Mouse (Mus musculus): ENCODE measurements at regions not wholly inside any gene's neighbourhood (a gene's known extent, or its start where the extent isn't known, plus 50 kb on each side); places are given as distances from the start of the nearest gene placed in this dataset.
"Not testable (repeated sequence)": the region's sequence is repeated elsewhere in the genome, so short reads cannot be mapped to it uniquely, and the experiment has no call there.

GRCm38 (mm10) chr17:49291636-49292035 lies 136.5 kb upstream of the Mocs1 start:
- 70% methylated on average over 3 of the region's 3 CpGs for WGBS

GRCm38 (mm10) chr17:49304461-49304860 lies 123.7 kb upstream of the Mocs1 start:
- Histone ChIP-seq H3K9me3 (no peaks in the 10 kb centered on the region), H3K4me1 (peaks cover 4% of the 10 kb centered on the region; the same call in 1 of the 2 replicates), H3K4me2 (replicated peaks) (no peak overlapping the region), H3K9ac (replicated peaks) (no peak overlapping the region), H3K27me3 (no peaks in the 10 kb centered on the region), H3K36me3 (no peaks in the 10 kb centered on the region), H3K27ac (replicated peaks) (no peak overlapping the region), H3K4me3 (no peak overlapping the region)
- ATAC-seq (replicated peaks) = no peak
- WGBS = 38% methylated on average over 3 of the region's 3 CpGs

More at GRCm38 (mm10) chr17:49291636-49292035, 136.5 kb upstream of the Mocs1 start:
- no peaks in the 10 kb centered on the region for H3K4me1 ChIP-seq
- no peak overlapping the region for H3K27ac ChIP-seq (replicated peaks)
- H3K36me3 ChIP-seq = no peaks in the 10 kb centered on the region
- H3K4me2 ChIP-seq (replicated peaks) = no peak overlapping the region
- no peak for ATAC-seq (replicated peaks)
- no peaks in the 10 kb centered on the region for H3K27me3 ChIP-seq
- no peak overlapping the region for H3K9ac ChIP-seq (replicated peaks)
- no peak overlapping the region for H3K4me3 ChIP-seq
- H3K9me3 ChIP-seq = no peaks in the 10 kb centered on the region

- Histone ChIP-seq H3K27me3 (no peaks in the 10 kb centered on the region), H3K36me3 (no peaks in the 10 kb centered on the region), H3K4me1 (peaks cover 6% of the 10 kb centered on the region; the same call in 1 of the 2 replicates), H3K4me3 (no peak overlapping the region), H3K27ac (replicated peaks) (no peak overlapping the region), H3K9ac (replicated peaks) (no peak overlapping the region), H3K9me3 (no peaks in the 10 kb centered on the region), H3K4me2 (replicated peaks) (no peak overlapping the region)
- WGBS = 85% methylated on average over 6 of the region's 6 CpGs
- ATAC-seq (replicated peaks) = no peak
These were observed 123.0 kb upstream of the Mocs1 start for GRCm38 (mm10) chr17:49305116-49305515.

GRCm38 (mm10) chr17:49309079-49309478 lies 119.1 kb upstream of the Mocs1 start:
- Histone ChIP-seq H3K4me1 (peaks cover 6% of the 10 kb centered on the region; the same call in 1 of the 2 replicates), H3K27me3 (no peaks in the 10 kb centered on the region), H3K9ac (replicated peaks) (no peak overlapping the region), H3K36me3 (no peaks in the 10 kb centered on the region), H3K27ac (replicated peaks) (peak overlapping the region; percentile 57), H3K4me3 (peak overlapping the region; percentile 27), H3K4me2 (replicated peaks) (peak overlapping the region; percentile 35), H3K9me3 (no peaks in the 10 kb centered on the region)
- whole genome bisulfite sequencing = 15% methylated on average over 5 of the region's 5 CpGs
- ATAC-seq (replicated peaks) = peak; percentile 98

DNA sequence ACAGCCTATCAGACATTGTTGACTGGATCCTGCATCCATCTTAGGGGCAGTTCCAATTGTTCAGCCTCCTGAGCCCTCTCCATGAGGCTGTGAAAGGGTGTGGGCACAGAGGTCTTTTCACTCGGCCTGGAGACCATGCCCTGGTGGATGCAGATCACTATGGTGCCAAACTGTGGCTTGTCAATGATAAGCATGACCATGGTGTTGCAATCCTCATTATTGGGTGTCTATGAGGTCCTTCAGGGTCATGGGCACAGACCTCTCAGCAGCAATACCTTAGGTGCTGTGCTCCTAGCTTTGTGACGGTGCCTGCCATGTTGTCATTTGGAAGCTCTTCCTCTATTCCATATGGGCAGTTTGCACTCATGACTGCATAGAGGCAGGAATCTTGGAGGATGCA lies 114.0 kb upstream of the Mocs1 start:
- WGBS = 83% methylated on average over 2 of the region's 2 CpGs
- no peaks in the 10 kb centered on the region for H3K36me3 ChIP-seq
- no peaks in the 10 kb centered on the region for H3K27me3 ChIP-seq
- H3K9me3 ChIP-seq = no peaks in the 10 kb centered on the region
- no peak overlapping the region for H3K4me2 ChIP-seq (replicated peaks)
- no peak overlapping the region for H3K27ac ChIP-seq (replicated peaks)
- peaks cover 3% of the 10 kb centered on the region; the same call in 1 of the 2 replicates for H3K4me1 ChIP-seq
- ATAC-seq (replicated peaks) = no peak
- no peak overlapping the region for H3K9ac ChIP-seq (replicated peaks)
- no peak overlapping the region for H3K4me3 ChIP-seq

GRCm38 (mm10) chr17:49327524-49327923 lies 100.6 kb upstream of the Mocs1 start:
- H3K4me3 ChIP-seq = no peak overlapping the region
- H3K36me3 ChIP-seq = no peaks in the 10 kb centered on the region
- no peak overlapping the region for H3K27ac ChIP-seq (replicated peaks)
- no peaks in the 10 kb centered on the region for H3K27me3 ChIP-seq
- H3K4me2 ChIP-seq (replicated peaks) = no peak overlapping the region
- no peaks in the 10 kb centered on the region for H3K9me3 ChIP-seq
- 30% methylated on average over 4 of the region's 4 CpGs for WGBS
- ATAC-seq (replicated peaks) = peak; percentile 70
- H3K9ac ChIP-seq (replicated peaks) = no peak overlapping the region
- H3K4me1 ChIP-seq = no peaks in the 10 kb centered on the region

- Histone ChIP-seq H3K4me3 (no peak overlapping the region), H3K27me3 (no peaks in the 10 kb centered on the region), H3K36me3 (no peaks in the 10 kb centered on the region), H3K27ac (replicated peaks) (no peak overlapping the region), H3K9ac (replicated peaks) (no peak overlapping the region), H3K4me1 (no peaks in the 10 kb centered on the region), H3K4me2 (replicated peaks) (no peak overlapping the region), H3K9me3 (no peaks in the 10 kb centered on the region)
- 85% methylated on average over 5 of the region's 5 CpGs for WGBS
- no peak for ATAC-seq (replicated peaks)
These were observed 92.8 kb upstream of the Mocs1 start for GRCm38 (mm10) chr17:49335318-49335717.

GRCm38 (mm10) chr17:49337881-49338280 lies 90.3 kb upstream of the Mocs1 start:
- WGBS = 87% methylated on average over 5 of the region's 5 CpGs
- H3K27me3 ChIP-seq = no peaks in the 10 kb centered on the region
- H3K4me1 ChIP-seq = no peaks in the 10 kb centered on the region
- H3K4me2 ChIP-seq (replicated peaks) = no peak overlapping the region
- H3K9ac ChIP-seq (replicated peaks) = no peak overlapping the region
- H3K9me3 ChIP-seq = no peaks in the 10 kb centered on the region
- no peak overlapping the region for H3K4me3 ChIP-seq
- no peaks in the 10 kb centered on the region for H3K36me3 ChIP-seq
- ATAC-seq (replicated peaks) = no peak
- H3K27ac ChIP-seq (replicated peaks) = no peak overlapping the region

- Histone ChIP-seq H3K36me3 (no peaks in the 10 kb centered on the region), H3K4me2 (replicated peaks) (no peak overlapping the region), H3K4me3 (no peak overlapping the region), H3K9ac (replicated peaks) (no peak overlapping the region), H3K9me3 (no peaks in the 10 kb centered on the region), H3K27ac (replicated peaks) (no peak overlapping the region), H3K27me3 (no peaks in the 10 kb centered on the region), H3K4me1 (no peaks in the 10 kb centered on the region)
- 84% methylated on average over 2 of the region's 2 CpGs for WGBS
- no peak for ATAC-seq (replicated peaks)
These were observed 85.5 kb upstream of the Mocs1 start for GRCm38 (mm10) chr17:49342636-49343035.

GRCm38 (mm10) chr17:49346701-49347100 lies 81.5 kb upstream of the Mocs1 start:
- Histone ChIP-seq H3K9ac (replicated peaks) (no peak overlapping the region), H3K4me1 (no peaks in the 10 kb centered on the region), H3K27ac (replicated peaks) (no peak overlapping the region), H3K27me3 (no peaks in the 10 kb centered on the region), H3K4me3 (no peak overlapping the region), H3K9me3 (no peaks in the 10 kb centered on the region), H3K36me3 (no peaks in the 10 kb centered on the region), H3K4me2 (replicated peaks) (no peak overlapping the region)
- WGBS = 93% methylated on average over 5 of the region's 5 CpGs
- ATAC-seq (replicated peaks) = no peak

- Histone ChIP-seq H3K27ac (replicated peaks) (no peak overlapping the region), H3K9me3 (no peaks in the 10 kb centered on the region), H3K36me3 (no peaks in the 10 kb centered on the region), H3K9ac (replicated peaks) (no peak overlapping the region), H3K4me1 (no peaks in the 10 kb centered on the region), H3K4me2 (replicated peaks) (no peak overlapping the region), H3K27me3 (no peaks in the 10 kb centered on the region), H3K4me3 (no peak overlapping the region)
- ATAC-seq (replicated peaks) = no peak
- 95% methylated on average over 9 of the region's 9 CpGs for WGBS
These were observed 78.8 kb upstream of the Mocs1 start for GRCm38 (mm10) chr17:49349328-49349727.

- H3K4me1 ChIP-seq = no peaks in the 10 kb centered on the region
- H3K4me2 ChIP-seq (replicated peaks) = no peak overlapping the region
- no peak overlapping the region for H3K4me3 ChIP-seq
- no peak for ATAC-seq (replicated peaks)
- no peaks in the 10 kb centered on the region for H3K36me3 ChIP-seq
- H3K27me3 ChIP-seq = no peaks in the 10 kb centered on the region
- H3K9ac ChIP-seq (replicated peaks) = no peak overlapping the region
- no peak overlapping the region for H3K27ac ChIP-seq (replicated peaks)
- H3K9me3 ChIP-seq = no peaks in the 10 kb centered on the region
These were observed 69.0 kb upstream of the Mocs1 start for GRCm38 (mm10) chr17:49359212-49359611.

DNA sequence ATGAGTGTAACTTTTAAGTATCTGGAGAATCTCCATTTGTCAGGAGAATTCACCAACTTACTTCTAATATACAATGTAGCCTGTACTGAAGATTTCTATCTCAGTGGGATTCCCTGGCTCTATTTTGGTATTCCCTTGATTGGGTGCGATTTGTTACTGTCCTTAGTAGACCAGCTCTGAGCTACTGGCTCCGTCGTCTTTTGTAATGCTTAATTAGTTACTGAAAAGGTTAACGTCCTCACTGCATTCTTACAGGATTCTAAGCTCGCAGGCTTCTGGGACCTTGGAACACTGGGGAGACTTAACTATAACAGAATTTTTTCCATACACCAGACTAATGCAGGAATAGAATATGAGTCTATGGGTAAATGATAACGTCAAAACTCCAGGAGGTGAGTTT lies 67.9 kb upstream of the Mocs1 start:
- not testable (repeated sequence) for H3K4me1 ChIP-seq; H3K27me3 ChIP-seq; H3K9me3 ChIP-seq; H3K9ac ChIP-seq (replicated peaks); ATAC-seq (replicated peaks); H3K4me3 ChIP-seq; H3K27ac ChIP-seq (replicated peaks); H3K36me3 ChIP-seq; H3K4me2 ChIP-seq (replicated peaks)
- WGBS = 14% methylated on average over 6 of the region's 6 CpGs

Measured in forebrain, embryonic 15.5 days (tissue).